Mouse (Mus musculus): ENCODE measurements around the gene Dtnb.
"Not testable (repeated sequence)": the region's sequence is repeated elsewhere in the genome, so short reads cannot be mapped to it uniquely, and the experiment has no call there.

The Dtnb gene

DNA sequence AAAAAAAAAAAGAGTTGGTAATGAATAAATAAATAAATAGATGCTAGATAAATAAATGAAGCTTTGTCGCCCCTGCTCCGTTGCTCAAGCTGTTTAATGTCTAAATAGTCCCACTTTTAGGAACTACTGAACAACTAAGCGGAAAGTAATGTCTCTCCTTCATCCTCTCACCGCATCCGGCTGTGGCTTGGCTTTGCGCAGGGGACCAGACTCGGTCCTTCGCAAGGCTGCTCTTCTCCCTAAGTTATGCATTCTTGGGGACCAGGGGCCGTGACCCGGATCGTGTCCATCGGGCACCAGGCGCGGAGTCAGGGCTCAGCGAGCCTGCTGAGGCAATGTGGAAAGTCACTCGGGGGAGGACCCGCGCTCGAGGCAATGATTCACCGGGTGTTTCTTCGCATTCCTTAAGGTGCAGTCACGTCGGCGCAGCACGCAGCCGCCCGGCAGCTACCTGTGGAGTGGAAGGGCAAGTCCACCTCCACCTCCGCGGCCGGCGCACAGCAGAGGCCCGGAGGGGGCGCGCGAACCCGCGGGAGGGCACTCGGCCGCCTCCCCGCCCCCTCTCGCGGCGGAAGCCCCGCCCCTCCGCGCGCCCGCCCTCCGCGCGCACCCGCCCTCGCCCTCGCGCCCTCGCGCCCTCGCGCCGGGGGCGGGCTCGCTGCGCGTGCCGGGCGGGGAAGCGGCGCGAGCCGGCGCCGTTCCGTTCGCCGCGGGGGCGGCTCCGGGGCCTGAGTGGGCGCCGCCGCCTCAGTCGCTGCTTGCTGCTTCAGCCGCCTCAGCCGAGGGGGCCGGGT lies at the start of gene Dtnb:
Dtnb (plus strand) TSS at position 595 of the 794 bp plus-strand sequence.
- no peak for DNase-seq (ENCODE audit: extremely low read depth, low read depth)

DNA sequence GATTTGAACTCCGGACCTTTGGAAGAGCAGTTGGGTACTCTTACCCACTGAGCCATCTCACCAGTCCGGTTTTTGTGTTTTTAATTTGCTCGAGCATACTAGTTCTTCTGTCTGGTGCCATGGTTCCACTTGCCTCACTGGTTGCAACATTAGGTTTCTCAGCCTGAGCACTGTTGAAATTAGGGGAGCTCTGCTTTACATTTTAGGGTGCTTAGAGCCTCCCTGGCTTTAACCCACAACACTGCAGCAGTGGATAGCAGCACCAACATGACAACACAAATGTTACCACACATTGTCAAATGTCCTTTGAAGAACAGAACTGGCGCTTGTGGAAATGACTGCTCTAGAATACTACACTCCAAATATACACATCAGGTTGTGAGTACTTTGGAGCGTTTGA lies 46.6 kb upstream of the Dtnb start:
- DNase-seq (ENCODE audit: extremely low read depth, low read depth) = no peak

DNA sequence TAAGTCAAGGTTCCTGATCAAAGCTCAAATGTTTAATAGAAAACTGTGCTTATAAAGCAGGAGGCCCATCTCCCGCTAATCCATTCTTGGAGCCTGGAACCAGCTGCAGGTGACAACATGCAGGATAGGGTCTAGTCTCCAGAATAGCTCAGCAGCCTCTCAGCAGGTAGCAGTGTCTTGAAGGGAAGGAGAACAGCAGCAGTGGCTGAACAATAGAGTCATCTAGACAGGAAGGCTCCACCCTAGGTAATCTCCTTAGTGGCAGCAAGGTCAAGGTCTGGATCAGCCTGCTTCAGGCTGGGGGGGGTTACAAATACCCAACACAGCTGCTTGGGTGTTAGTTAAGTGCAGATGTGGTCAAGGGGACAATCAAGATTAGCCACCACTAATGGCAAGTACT lies 36.7 kb upstream of the Dtnb start:
- DNase-seq (ENCODE audit: extremely low read depth, low read depth) = not testable (repeated sequence)

DNA sequence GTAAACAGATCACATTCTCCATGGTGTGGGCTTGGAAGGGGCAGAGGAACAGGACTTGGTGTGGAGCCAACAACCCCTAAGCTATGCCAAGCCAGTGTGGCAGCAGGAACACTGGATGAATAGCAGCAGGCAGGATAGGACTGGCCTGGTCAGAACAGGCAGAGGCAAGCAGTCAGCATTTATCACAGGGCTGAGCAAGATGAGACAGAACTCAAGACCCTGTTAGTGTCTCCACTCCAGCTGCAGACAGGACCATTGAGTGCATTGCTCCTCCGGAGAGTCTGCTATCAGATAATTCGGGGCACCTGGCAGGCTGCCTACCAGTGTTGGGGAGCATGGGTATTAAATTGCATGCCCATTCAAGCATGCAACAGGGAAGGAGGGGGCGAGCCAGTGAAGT lies 34.6 kb upstream of the Dtnb start:
- DNase-seq (ENCODE audit: extremely low read depth, low read depth) = no peak

DNA sequence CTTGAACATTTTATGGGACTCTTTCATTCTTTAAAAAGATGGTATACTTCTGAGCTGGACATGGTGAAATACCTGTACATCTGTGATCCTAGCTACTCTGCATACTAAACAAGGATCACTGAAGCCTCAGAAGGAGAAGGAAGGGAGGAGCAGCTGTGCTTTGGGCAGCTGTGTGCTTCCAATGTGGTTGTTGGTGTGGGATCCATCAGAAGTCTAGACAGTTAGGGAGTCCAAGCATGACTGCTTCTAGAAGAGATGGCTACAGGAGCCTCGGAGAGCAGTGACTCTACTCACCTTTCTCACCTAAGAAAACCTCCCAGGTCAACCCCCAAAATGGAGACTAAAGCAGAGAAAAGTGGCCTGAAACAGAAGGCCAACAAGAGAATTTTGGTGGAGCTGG lies 34.1 kb upstream of the Dtnb start:
- no peak for DNase-seq (ENCODE audit: extremely low read depth, low read depth)

DNA sequence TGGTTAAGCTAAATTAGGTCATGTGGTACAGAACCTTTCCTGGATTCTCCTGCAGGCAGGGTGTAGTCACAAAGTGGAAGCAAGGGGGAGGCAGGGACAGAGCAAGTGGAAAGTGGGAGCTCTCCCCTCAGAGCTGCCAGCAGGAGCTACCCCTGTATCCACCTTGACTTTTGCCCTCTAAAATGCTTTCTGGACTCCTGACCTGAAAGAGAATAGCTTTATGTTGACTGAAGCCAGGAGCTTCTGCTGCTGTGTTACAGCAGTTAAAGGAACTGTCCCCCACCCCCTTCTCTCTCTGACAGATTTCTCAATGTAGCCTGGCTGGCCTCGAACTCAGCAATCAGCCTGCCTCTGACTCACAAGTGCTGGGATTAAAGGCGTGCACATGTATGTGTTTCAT lies 32.6 kb upstream of the Dtnb start:
- DNase-seq (ENCODE audit: extremely low read depth, low read depth) = no peak

DNA sequence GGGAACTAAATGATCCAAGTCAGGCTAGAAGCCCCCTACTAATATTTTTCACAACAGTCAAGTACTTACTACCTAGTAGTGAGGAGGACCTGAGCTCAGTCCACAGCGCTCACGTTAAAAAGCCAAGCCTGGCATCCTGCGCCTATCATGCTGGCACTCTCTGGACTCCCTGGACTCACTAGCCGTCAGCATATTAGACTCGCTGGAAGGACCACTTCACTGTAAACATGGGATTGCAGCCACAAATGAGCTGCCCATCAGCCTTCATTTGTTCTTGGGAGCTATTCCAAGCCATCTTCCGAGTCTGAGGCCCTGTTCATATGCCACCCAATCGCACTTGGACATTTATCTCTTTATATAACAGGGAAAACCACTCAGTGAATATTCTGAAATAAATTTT lies 31.3 kb upstream of the Dtnb start:
- no peak for DNase-seq (ENCODE audit: extremely low read depth, low read depth)

DNA sequence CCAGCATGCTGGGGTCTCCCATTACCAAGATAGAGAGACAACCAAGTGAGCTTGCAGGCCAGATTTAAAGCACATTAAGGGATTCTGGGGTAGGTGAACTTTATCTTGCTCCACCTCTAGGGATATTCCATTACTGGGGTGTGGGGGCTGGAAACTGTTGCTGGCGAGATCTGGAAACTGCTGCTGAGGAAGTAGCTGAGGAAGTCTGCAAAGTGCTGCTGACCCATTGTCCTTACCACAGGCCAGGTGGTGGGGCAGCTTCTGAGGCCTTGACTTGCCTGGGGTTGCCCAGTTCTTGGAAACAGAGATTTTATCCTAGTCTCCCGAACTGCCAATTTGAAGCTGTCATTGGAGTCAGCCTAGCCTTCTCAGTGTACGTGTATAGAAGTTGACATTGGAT lies 26.7 kb upstream of the Dtnb start:
- DNase-seq (ENCODE audit: extremely low read depth, low read depth) = no peak

DNA sequence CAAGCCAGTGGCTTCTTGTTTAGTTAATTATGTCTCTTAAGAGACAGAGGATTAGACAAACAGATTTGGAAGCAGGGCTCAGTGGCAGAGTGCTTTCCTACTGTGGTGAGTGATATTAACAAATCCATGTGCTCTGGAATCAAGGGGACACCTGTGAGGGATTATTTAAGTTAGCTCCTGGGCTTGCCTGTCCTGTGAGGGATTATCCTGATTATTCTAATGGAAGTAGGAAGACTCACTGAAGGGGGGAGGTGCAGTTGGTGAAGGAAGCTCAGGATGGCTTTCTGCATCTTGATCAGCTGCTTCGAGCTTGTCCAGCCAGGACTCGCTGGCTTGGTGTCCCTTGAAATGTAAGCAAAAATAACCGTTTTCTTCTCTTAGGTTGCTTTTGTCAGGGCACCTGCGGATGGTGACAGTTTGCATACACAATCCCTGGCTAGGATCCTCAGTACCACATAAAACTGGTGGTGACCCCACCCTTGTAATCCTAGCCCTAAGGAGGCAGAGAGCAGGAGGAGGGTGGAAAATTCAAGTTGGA lies 26.0 kb upstream of the Dtnb start:
- DNase-seq (ENCODE audit: extremely low read depth, low read depth) = no peak

DNA sequence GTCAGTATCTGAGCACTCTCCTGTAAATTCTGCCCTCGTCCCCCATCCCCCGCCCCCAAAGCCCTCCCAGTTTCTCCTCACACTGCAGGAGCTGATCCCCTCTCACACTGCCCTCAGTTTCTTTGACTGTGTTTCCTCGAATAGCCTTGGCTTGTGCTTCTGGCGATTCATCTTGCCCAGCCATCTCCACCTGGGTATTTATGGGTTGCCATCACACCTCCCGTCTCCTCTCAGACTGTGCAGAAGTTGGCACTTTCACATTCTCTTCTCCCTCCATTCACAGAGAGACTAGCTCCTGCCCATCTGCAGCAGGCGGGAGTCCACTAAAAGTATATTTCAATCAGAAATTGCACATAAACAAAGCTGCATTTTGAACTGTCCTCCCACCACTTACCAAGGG lies 25.4 kb upstream of the Dtnb start:
- no peak for DNase-seq (ENCODE audit: extremely low read depth, low read depth)

DNA sequence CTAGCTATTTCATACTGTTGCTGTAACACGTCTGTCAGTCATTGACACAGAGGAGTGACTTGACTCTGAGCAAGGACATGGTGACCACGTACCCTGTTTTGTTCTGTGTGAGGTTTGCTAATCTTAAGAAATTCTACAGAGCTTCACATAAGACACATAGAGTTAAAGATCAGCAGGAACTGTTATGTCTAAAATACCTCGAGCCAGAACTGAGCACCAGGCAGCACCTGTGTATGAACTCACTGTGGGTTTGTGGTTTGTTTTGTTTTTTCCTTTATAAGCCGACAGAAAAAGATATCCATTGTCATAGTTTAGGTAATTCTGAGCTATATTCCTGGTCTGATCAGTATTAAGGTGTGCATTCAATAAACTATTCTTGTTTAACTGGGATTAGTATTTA lies 24.7 kb upstream of the Dtnb start:
- no peak for DNase-seq (ENCODE audit: extremely low read depth, low read depth)

DNA sequence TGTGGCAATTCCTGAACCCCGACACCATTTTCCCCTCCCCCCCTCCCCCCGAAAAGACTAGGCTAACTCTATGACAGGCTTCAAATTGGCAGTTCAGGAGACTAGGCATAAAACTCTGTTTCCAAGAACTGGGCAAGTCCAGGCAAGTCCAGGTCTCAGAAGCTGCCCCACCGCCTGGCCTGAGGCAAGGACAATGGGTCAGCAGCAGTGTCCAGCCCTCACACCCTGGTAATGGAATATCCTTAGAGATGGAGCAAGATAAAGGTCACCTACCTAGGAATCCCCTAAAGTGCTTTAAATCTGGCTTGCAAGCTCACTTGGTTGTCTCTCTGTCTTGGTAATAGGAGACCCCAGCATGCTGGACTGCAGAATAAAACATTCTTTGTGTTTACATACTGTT lies 24.3 kb upstream of the Dtnb start:
- no peak for DNase-seq (ENCODE audit: extremely low read depth, low read depth)

DNA sequence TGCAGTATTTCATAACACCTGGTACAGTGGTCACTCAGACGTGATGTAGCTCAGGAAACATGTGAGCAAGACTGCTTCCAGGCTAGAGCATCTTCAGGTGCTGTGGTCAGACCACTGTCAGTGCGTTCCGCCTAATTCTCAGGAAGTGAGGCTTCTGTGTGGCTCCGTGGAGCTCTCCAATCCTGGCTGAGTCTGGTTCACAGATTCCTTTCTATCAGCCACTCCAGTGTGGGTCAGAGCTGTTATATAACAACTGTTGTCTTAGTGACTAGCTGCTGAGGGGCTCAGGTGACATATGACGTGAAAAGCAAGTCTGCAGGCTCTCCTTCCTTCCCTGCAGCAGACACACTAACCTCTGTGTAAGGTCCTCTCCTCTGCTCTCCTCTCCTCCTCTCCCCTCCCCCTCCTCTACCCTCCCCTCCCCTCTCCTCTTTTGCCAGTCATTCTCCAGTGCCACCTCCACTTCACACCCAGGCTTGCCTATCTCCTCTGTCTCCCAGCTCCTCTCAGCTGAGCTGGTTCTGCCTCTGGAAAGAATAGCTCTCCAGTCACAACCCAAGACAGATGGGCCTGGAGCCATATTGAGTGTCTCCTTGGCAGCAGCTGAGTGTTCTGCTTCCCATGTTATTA lies 23.5 kb upstream of the Dtnb start:
- DNase-seq (ENCODE audit: extremely low read depth, low read depth) = no peak

DNA sequence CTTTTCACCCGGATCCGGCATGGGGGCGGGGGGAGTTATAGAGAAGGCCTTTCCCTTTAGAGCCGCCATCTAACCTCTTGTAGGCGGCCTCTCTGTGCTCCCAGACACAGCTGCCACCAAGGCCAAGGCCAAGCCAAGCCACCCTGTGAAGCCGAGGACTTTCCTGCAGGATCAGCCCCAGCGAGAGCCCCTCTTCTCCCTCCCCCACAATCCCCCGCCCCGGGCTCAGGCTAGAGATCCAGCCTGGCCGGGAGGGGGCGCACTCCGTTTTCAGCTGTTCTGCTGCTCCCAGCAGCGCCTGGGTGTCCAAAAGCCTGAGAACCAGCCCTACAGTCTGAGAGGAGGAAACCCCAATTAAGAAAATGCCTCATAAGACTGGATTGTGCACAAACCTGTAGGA lies 21.9 kb upstream of the Dtnb start:
- no peak for DNase-seq (ENCODE audit: extremely low read depth, low read depth)

DNA sequence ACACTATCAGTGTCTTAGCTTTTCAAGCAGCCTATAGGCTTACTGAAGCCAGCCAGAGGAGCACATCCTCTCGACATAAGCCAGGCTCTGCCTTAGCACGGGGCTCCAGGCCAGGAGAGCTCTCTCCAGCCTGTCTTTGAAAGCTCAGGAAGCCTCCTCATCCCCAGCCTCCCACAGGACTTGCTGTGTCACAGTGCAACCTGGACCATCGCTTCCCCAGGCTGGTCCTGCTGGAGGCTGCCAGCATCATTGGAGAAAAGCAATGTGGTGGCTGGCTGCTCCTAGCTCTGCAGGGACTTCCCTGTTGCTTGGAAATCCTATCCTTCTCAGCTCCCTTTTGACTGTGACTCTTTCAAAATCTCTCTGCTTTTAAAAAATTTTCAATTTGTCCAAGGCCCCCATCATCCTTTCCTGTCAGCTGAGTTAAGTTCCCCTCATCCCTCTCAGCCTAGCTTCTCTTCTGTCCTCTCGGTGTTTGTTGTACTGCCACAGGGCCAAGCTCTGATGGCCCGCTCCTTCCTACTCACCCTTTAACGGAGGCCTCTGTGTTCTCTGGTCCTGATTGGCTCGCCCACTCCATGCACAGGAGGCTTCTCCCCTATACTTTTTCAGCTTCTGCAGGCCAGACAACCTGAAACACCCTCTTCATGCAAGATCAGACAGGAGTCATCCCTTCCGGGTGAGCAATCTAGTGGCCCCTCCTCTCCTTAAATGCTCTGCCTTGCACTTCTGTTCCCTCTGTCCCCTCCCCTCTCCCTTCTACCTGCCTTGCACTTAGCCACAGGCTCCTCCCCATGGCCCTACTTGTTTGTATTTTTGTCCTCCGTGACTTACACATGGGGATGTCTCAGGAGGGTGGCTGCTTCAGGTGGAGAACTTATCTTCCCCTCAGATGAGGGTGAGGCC lies 14.5 kb upstream of the Dtnb start:
- no peak for DNase-seq (ENCODE audit: extremely low read depth, low read depth)

DNA sequence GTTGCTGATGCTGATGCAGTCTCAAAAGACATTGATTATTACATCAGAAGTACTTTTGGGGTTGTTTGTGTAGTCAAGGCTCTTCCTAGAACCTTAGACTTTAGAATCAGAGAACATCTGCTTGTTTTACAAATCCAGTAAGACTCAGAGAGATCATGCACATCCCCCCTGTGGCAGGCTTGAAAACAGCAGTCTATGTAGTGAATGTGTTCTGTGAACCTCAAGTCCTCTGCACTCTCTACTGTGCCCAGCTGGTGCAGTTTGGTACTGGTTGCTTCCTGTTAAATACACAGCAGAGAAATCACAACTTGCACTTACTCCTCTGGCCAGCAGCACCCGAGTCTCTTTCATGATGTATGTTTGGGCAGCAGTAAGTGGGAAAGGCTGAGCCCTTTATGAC lies 11.6 kb upstream of the Dtnb start:
- DNase-seq (ENCODE audit: extremely low read depth, low read depth) = no peak

DNA sequence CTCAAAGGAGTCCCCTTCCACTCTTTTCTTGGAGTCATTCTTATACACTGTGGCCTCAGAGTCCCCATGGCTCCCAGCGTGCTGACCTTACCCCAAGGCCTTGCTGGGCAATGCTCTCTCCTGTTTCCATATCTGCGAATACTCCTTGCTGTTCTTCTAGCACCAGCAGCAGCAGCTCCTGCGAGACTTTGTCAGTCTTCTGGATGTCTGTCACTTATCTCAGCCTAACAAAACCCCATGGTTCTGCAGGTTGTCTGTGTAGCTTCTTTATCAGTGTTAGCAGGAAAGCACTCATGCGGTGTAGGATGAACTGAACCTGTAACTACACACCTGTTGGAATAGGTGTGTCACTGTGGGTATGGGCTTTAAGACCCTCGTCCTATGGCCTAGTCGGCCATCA lies 11.1 kb upstream of the Dtnb start:
- no peak for DNase-seq (ENCODE audit: extremely low read depth, low read depth)

DNA sequence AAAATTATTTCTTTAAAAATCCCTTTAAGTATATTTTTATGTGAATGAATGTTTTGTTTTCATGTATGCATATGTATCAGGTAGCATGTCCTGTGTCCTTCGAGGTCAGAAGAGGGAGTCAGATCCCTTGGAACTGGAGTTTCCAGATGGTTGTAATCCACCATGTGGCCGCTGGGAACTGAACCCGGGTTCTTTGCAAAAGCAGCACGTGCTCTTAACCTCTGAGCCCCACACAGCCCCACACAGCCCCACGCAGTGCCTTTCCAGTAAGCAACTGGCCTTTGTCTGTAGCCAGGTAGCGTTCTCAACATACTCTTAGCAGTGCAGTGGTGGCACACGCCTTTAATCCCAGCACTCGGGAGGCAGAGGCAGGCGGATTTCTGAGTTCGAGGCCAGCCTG lies 9.4 kb upstream of the Dtnb start:
- no peak for DNase-seq (ENCODE audit: extremely low read depth, low read depth)

DNA sequence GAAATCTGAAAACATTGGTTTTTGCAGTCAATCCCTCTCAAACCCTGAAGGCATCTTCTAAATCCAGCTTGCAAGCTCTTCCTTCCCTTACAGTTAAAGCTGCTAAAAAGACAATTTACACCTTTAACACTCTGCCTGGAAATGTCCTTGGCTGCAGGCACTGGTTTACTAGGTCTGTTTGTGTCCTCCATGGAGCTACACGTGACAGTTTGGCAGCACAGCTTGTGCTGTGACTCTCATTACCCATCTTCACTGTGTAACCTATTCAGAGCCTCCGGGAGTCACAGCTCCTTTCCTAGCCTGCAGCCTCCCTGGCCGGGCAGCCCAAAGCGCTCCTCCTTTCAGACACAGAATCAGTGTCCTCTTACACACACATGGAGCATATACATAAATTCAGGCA lies 8.5 kb upstream of the Dtnb start:
- DNase-seq (ENCODE audit: extremely low read depth, low read depth) = no peak

DNA sequence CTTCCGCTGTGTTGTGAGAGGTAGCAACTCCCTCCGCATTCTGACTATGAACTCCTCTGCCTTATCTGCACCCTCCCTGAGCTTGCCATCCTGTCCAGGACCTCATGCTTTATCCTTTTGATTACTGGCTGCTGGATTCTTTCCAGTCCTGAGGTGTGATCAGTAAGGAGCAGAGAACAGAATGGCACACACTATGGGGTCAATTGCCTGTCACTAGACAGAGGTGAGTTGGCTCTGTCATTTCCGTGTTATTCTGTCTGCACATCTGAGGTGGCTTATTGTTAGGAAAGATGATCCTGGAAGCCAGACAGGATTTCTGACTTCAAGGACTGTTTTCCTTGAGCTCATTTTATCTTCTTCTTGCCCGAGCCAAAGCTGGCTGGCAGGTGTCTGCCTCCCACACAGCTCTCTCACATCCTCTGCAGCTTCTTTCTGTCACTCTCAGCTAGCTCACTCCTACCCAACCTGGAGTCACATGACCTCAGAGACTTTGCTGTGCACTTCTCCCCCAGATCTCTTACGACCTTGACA lies 3.7 kb upstream of the Dtnb start:
- no peak for DNase-seq (ENCODE audit: extremely low read depth, low read depth)

DNA sequence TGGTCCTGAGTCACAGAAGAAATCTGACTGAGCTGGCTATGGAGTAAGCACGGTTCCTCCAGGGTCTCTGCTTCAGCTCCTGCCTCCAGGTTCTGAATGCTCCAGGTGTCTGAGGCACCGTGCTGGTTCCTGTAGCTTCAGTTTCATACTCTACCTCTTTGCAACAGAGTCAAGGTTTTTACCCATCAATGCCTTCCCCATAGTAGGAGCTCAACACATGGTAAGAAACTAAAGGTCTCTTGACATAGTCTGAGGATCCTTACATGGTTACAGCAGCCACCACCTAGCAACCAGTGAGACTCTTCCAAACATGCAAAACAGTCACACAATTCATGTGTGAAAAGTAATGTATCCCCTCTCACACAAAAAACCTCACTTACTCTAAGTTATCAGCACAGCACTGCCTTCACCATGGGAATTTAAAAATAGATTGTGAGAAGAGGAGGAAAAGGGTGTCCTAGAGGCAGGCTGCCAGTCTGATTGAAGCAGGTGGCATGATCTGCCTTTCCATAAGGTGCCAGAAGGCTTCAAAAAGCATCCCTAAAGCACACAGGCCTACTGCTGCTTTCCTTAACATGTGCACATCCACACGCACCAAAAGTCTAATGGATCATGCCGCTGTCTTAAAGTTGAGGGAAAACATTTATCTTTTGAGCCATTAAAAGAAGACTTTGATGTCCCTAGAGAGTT lies 1.3 kb upstream of the Dtnb start:
- no peak for DNase-seq (ENCODE audit: extremely low read depth, low read depth)
